Mouse (Mus musculus) CH12.LX (cell line): ENCODE measurements around the gene Rhof. TPM values are rescaled to one million over a fixed set of nuclear protein-coding genes. Genes with fewer than 3 reads are reported as not detected.
"Not testable (repeated sequence)": the region's sequence is repeated elsewhere in the genome, so short reads cannot be mapped to it uniquely, and the experiment has no call there.

Source experiments
- DNase-seq: peaks from one replicate; pipeline ENCODE4 v3.0.0-alpha.2; 2013; ENCODE audit errors: extremely low read depth
- H3K27ac ChIP-seq: 2 replicates; pipeline ENCODE4 v1.5.1; 2012; ENCODE audit warnings: low read depth, mild to moderate bottlenecking, control low read depth, moderate library complexity; ENCODE audit not compliant: insufficient read depth
- H3K27me3 ChIP-seq: replicated peaks from 2 replicates; pipeline ENCODE3; 2012; ENCODE audit warnings: inconsistent platforms
- H3K36me3 ChIP-seq, 2 experiments: replicated peaks in 1 of 2; 2 replicates each; pipeline versions ENCODE3 to v1.6.1; 2012; ENCODE audit warnings: inconsistent platforms in 1 of 2, low read length in 1 of 2, mild to moderate bottlenecking in 1 of 2, mixed read lengths in 1 of 2, moderate library complexity in 1 of 2; ENCODE audit not compliant: control insufficient read depth in 1 of 2, insufficient read depth in 1 of 2
- H3K4me1 ChIP-seq, 2 experiments: 2 replicates each; pipeline ENCODE4 v1.6.1; 2012; ENCODE audit warnings: inconsistent platforms in 1 of 2, moderate library complexity in 1 of 2; ENCODE audit not compliant: insufficient read depth in 2 of 2, control insufficient read depth in 1 of 2
- H3K4me2 ChIP-seq: 2 replicates; pipeline ENCODE4 v1.6.1; 2012; ENCODE audit warnings: low read depth, mild to moderate bottlenecking, control low read depth; ENCODE audit not compliant: poor library complexity, insufficient read depth, severe bottlenecking
- H3K4me3 ChIP-seq, 3 experiments: fragments of 150-350 bp in 1 of 3; sonication (generic) in 1 of 3; replicated peaks in 1 of 3; 2 replicates each; pipeline versions ENCODE3 to v1.5.1; 2011 to 2012; ENCODE audit warnings: low read depth in 2 of 3, low read length in 2 of 3, mild to moderate bottlenecking in 2 of 3, moderate library complexity in 2 of 3, control low read depth in 1 of 3, improper control_type of control experiment in 1 of 3, inconsistent platforms in 1 of 3, mixed read lengths in 1 of 3; ENCODE audit not compliant: poor library complexity in 1 of 3
- H3K79me2 ChIP-seq: replicated peaks from 2 replicates; pipeline ENCODE4 v1.6.1; 2012; ENCODE audit warnings: mild to moderate bottlenecking, moderate library complexity; ENCODE audit not compliant: control insufficient read depth, poor library complexity, insufficient read depth, severe bottlenecking; ENCODE audit errors: extremely low read depth
- H3K9ac ChIP-seq: 2 replicates; pipeline ENCODE4 v1.6.1; 2012; ENCODE audit warnings: low read depth, mild to moderate bottlenecking, control low read depth, moderate library complexity; ENCODE audit not compliant: insufficient read depth
- H3K9me3 ChIP-seq: replicated peaks from 2 replicates; pipeline ENCODE3; 2012; ENCODE audit warnings: low read length, inconsistent platforms, mixed read lengths
- SIN3A ChIP-seq: IDR thresholded peaks from 2 replicates; pipeline ENCODE4 v1.6.1; 2012; ENCODE audit warnings: low read length, improper control_type of control experiment, inconsistent platforms
- SMC3 ChIP-seq: IDR thresholded peaks from 2 replicates; pipeline ENCODE4 v1.6.1; 2011; ENCODE audit warnings: low read depth, low read length, improper control_type of control experiment
- TBP ChIP-seq: conservative IDR thresholded peaks from 2 replicates; pipeline ENCODE4 v1.6.1; 2011; ENCODE audit warnings: low read depth, low read length, improper control_type of control experiment
- ZNF384 ChIP-seq: IDR thresholded peaks from 2 replicates; pipeline ENCODE4 v1.6.1; 2012; ENCODE audit warnings: low read depth, low read length, improper control_type of control experiment, inconsistent platforms
- dilution Hi-C: fragments of 300-500 bp; cut with MboI; formaldehyde crosslinking; loops from 2 replicates; pipeline ENCODE4 v1.14.3; 2020; ENCODE audit warnings: low sequenced_read_pairs; ENCODE audit not compliant: extremely low pct_unique_long_range_greater_than_20kb, extremely low pct_ligation_motif_present
- in situ Hi-C: fragments of 300-500 bp; cut with MboI; formaldehyde crosslinking; loops from 3 replicates; pipeline ENCODE4 v1.14.3; 2019; ENCODE audit warnings: low sequenced_read_pairs, low pct_ligation_motif_present, low pct_unique_long_range_greater_than_20kb, mixed read lengths
- polyA plus RNA-seq: library from polyadenylated mRNA; unstranded; fragments of >175 nt; gene quantifications from 2 replicates; pipeline ENCODE4 v1.2.1, GENCODE M21; 2012; ENCODE audit warnings: low read depth; ENCODE audit not compliant: insufficient read length
- total RNA-seq, 2 experiments: library from RNA; depleted of rRNA; stranded (reverse); fragments of 300-350 nt in 1 of 2; fragments of >200 nt in 1 of 2; gene quantifications; 2 replicates each; pipeline ENCODE4 v1.2.3; 2012 to 2014

The Rhof gene
- total and polyA plus RNA-seq, 3 experiments, result 33.6 to 56.9 (median 45.4) TPM

DNA sequence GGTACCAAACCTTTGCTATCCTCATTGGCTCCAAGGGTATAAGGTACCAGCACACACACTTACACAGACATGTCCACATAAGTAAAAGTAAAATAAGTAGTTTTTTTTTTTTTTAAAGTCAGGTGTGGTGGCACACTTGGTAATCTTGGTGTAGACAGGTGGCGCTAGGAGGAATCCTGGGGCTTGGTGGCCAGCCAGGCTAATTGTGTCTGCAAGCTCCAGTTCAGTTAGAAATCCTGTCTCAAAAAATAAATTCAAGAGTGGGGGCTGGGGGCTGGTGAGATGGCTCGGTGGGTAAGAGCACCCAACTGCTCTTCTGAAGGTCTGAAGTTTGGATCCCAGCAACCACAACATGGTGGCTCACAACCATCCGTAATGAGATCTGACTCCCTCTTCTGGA is 69.4 kb downstream of the Rhof start:
- in situ Hi-C loops (loop anchor here (5.0 kb wide), 1 partner anchor 69 kb away; the partner anchor contains the start of gene Rhof), dilution Hi-C loops (no loop called here)
- Histone ChIP-seq H3K9ac (no peak overlapping the region), H3K79me2 (no peaks in the 10 kb centered on the region), H3K4me2 (no peak overlapping the region), H3K4me1 (peaks cover 3 to 18% of the 10 kb centered on the region in 2 experiments), H3K4me3 (no peak overlapping the region), H3K27ac (no peak overlapping the region), H3K36me3 (no peaks in the 10 kb centered on the region), H3K27me3 (no peaks in the 10 kb centered on the region), H3K9me3 (no peaks in the 10 kb centered on the region)
- no peak for DNase-seq
- TF ChIP-seq SMC3 (no peak), ZNF384 (peak; percentile 37; the same call in 1 of the 2 replicates)

GRCm38 (mm10) chr5:123061402-123061749 is 71.1 kb downstream of the Rhof start:
- H3K36me3 ChIP-seq, H3K4me2 ChIP-seq, H3K27ac ChIP-seq, H3K9ac ChIP-seq, dilution Hi-C loops, DNase-seq, H3K9me3 ChIP-seq, H3K4me3 ChIP-seq, H3K79me2 ChIP-seq, H3K27me3 ChIP-seq: not testable (repeated sequence)
- peaks cover 3 to 16% of the 10 kb centered on the region in 2 experiments for H3K4me1 ChIP-seq
- 0 out of 2 replicates have a peak, but pooled peaks have one; percentile 56 for TF ChIP-seq TBP
- in situ Hi-C loops, result loop anchor here (5.0 kb wide), 1 partner anchor 71 kb away; the partner anchor contains the start of gene Rhof

GRCm38 (mm10) chr5:123060706-123061401 is 71.6 kb downstream of the Rhof start:
- no peaks in the 10 kb centered on the region for H3K79me2 ChIP-seq
- TF ChIP-seq ZNF384, result peak; percentile 48; the same call in 1 of the 2 replicates
- TF ChIP-seq SIN3A, result no peak
- TF ChIP-seq, all 38 proteins: peak for 1
- dilution Hi-C loops, result no loop called here
- no peak overlapping the region for H3K4me3 ChIP-seq
- no peak overlapping the region for H3K4me2 ChIP-seq
- no peak for DNase-seq
- no peaks in the 10 kb centered on the region for H3K27me3 ChIP-seq
- H3K36me3 ChIP-seq, result no peaks in the 10 kb centered on the region
- in situ Hi-C loops, result loop anchor here (5.0 kb wide), 1 partner anchor 71 kb away; the partner anchor contains the start of gene Rhof
- no peak overlapping the region for H3K27ac ChIP-seq
- peaks cover 3 to 16% of the 10 kb centered on the region in 2 experiments for H3K4me1 ChIP-seq
- no peak overlapping the region for H3K9ac ChIP-seq
- no peaks in the 10 kb centered on the region for H3K9me3 ChIP-seq
